ENCODE assay signal across 13 mouse cellular contexts in genomic region chr5:119948399-119948798, GRCm38 (mm10).
A peak's percentile ranks its signal among the peaks of the same experiment; 100 is the strongest.
DNase-seq lines count a peak whose midpoint lies in the region; ATAC-seq and TF ChIP-seq lines count a peak whose summit lies in the region.
"Had no signal": no experiment of that assay in that cellular context is flagged by ENCODE, and none has a peak within 500 bp of the region (broad histone marks: within the 10 kb centered on the region; RNA-seq: fewer than 3 reads in every experiment).

No protein-coding gene starts in this region.

- no peak for ATAC-seq in embryonic facial prominence, embryonic 11.5 days (replicated peaks; ENCODE audit: insufficient number of reproducible peaks, low FRiP score, low TSS enrichment, low read depth)
- ATAC-seq in forebrain, embryonic 15.5 days (replicated peaks): peak; percentile 66; the same call in 1 of the 2 replicates
- no peak for ATAC-seq in midbrain, embryonic 14.5 days (ENCODE audit: low FRiP score, low TSS enrichment)
- no peak for ATAC-seq in monocyte, adult 5-6 weeks (replicated peaks; ENCODE audit: insufficient number of reproducible peaks, low FRiP score, low TSS enrichment, poor library complexity, severe bottlenecking)

- no peaks in the 10 kb centered on the region for H3K9me3 ChIP-seq in embryonic facial prominence, embryonic 11.5 days (replicated peaks; ENCODE audit: control insufficient read depth, low read length)
- no peaks in the 10 kb centered on the region for H3K9me3 ChIP-seq in embryonic facial prominence, embryonic 10.5 days
- H3K9me3 ChIP-seq in CH12.LX (replicated peaks; ENCODE audit: low read length): peaks cover 73% of the 10 kb centered on the region
- no peaks in the 10 kb centered on the region for H3K9me3 ChIP-seq in forebrain, embryonic 15.5 days
- H3K9me3 ChIP-seq in midbrain, embryonic 14.5 days (ENCODE audit: control insufficient read depth, low read length): no peaks in the 10 kb centered on the region
- H3K9me3 ChIP-seq: liver, embryonic 13.5 days had no signal

- TF ChIP-seq EP300 in CH12.LX (IDR thresholded peaks at IDR 0.05; ENCODE audit: low read length): no peak

- H3K36me3 ChIP-seq in embryonic facial prominence, embryonic 11.5 days (replicated peaks; ENCODE audit: control insufficient read depth, insufficient read depth, low read depth, low read length): no peaks in the 10 kb centered on the region
- no peaks in the 10 kb centered on the region for H3K36me3 ChIP-seq in embryonic facial prominence, embryonic 10.5 days (replicated peaks)
- no peaks in the 10 kb centered on the region for H3K36me3 ChIP-seq in CH12.LX (replicated peaks in 1 of 2; ENCODE audit: control insufficient read depth in 1 of 2, insufficient read depth in 1 of 2, low read length in 1 of 2)
- no peaks in the 10 kb centered on the region for H3K36me3 ChIP-seq in forebrain, embryonic 15.5 days
- H3K36me3 ChIP-seq in midbrain, embryonic 14.5 days (ENCODE audit: control insufficient read depth, insufficient read depth, low read length): no peaks in the 10 kb centered on the region
- H3K36me3 ChIP-seq: liver, embryonic 13.5 days had no signal

- no peaks in the 10 kb centered on the region for H3K4me1 ChIP-seq in embryonic facial prominence, embryonic 11.5 days (ENCODE audit: control insufficient read depth, insufficient read depth, low read length)
- peaks cover 7% of the 10 kb centered on the region; the same call in 1 of the 2 replicates for H3K4me1 ChIP-seq in embryonic facial prominence, embryonic 10.5 days
- H3K4me1 ChIP-seq in CH12.LX (ENCODE audit: control insufficient read depth in 1 of 2, insufficient read depth in 2 of 2): no peaks in the 10 kb centered on the region
- 0 out of 2 replicates have a peak, but pooled peaks cover 7% of the 10 kb centered on the region for H3K4me1 ChIP-seq in forebrain, embryonic 15.5 days
- no peaks in the 10 kb centered on the region for H3K4me1 ChIP-seq in midbrain, embryonic 14.5 days (ENCODE audit: control insufficient read depth, insufficient read depth, low read length)
- H3K4me1 ChIP-seq: liver, embryonic 13.5 days had no signal

- peak; percentile 26 for DNase-seq in embryonic facial prominence, embryonic 11.5 days (ENCODE audit: low spot score)
- DNase-seq in embryonic facial prominence, embryonic 10.5 days (ENCODE audit: low spot score): no peak
- no peak for DNase-seq in CH12.LX (ENCODE audit: extremely low read depth)
- DNase-seq in midbrain, embryonic 14.5 days: peak; percentile 73
- DNase-seq in right cerebral cortex, adult 18-20 months: no peak
- DNase-seq in kidney, adult 9 months: no peak
- DNase-seq: adrenal gland, adult 8-10 months; cerebellum, postnatal 25 days; heart, postnatal 14 days; liver, embryonic 13.5 days had no signal

- no peak for TF ChIP-seq RAD21 in CH12.LX (IDR thresholded peaks at IDR 0.05; ENCODE audit: low read depth, low read length)

- dilution Hi-C loops in CH12.LX (cut with MboI; ENCODE audit: extremely low pct_ligation_motif_present, extremely low pct_unique_long_range_greater_than_20kb, low sequenced_read_pairs): no loop called here

- TF ChIP-seq POLR2A in CH12.LX (IDR thresholded peaks at IDR 0.05; ENCODE audit: low read depth, low read length): no peak

- no peak for TF ChIP-seq CTCF in CH12.LX (conservative IDR thresholded peaks at IDR 0.05 in 1 of 2, IDR thresholded peaks at IDR 0.05 in 1 of 2; ENCODE audit: low read depth in 2 of 2, low read length in 2 of 2)

- no peak overlapping the region for H3K4me3 ChIP-seq in embryonic facial prominence, embryonic 11.5 days (ENCODE audit: low read depth, low read length)
- H3K4me3 ChIP-seq in embryonic facial prominence, embryonic 10.5 days: no peak overlapping the region
- no peak overlapping the region for H3K4me3 ChIP-seq in CH12.LX (replicated peaks in 1 of 3; ENCODE audit: low read depth in 2 of 3, low read length in 2 of 3, poor library complexity in 1 of 3)
- H3K4me3 ChIP-seq in forebrain, embryonic 15.5 days: no peak overlapping the region
- no peak overlapping the region for H3K4me3 ChIP-seq in midbrain, embryonic 14.5 days (replicated peaks; ENCODE audit: low read depth, low read length)
- H3K4me3 ChIP-seq: liver, embryonic 13.5 days had no signal

- WGBS in embryonic facial prominence, embryonic 11.5 days: 82% methylated on average over 4 of the region's 4 CpGs
- WGBS in embryonic facial prominence, embryonic 10.5 days: 83% methylated on average over 4 of the region's 4 CpGs
- 73% methylated on average over 4 of the region's 4 CpGs for whole genome bisulfite sequencing in forebrain, embryonic 15.5 days
- 82% methylated on average over 4 of the region's 4 CpGs for WGBS in midbrain, embryonic 14.5 days

- no peak overlapping the region for H3K27ac ChIP-seq in embryonic facial prominence, embryonic 11.5 days (replicated peaks; ENCODE audit: low read depth, low read length)
- H3K27ac ChIP-seq in embryonic facial prominence, embryonic 10.5 days (replicated peaks): no peak overlapping the region
- H3K27ac ChIP-seq in CH12.LX (ENCODE audit: insufficient read depth, low read depth): no peak overlapping the region
- H3K27ac ChIP-seq in forebrain, embryonic 15.5 days (replicated peaks): no peak overlapping the region
- H3K27ac ChIP-seq in midbrain, embryonic 14.5 days (replicated peaks; ENCODE audit: low read depth, low read length): no peak overlapping the region
- H3K27ac ChIP-seq: liver, embryonic 13.5 days; macrophage had no signal

- no peaks in the 10 kb centered on the region for H3K27me3 ChIP-seq in embryonic facial prominence, embryonic 11.5 days (ENCODE audit: control insufficient read depth, insufficient read depth, low read length)
- H3K27me3 ChIP-seq in embryonic facial prominence, embryonic 10.5 days (replicated peaks; ENCODE audit: low read depth, poor library complexity, severe bottlenecking): no peaks in the 10 kb centered on the region
- H3K27me3 ChIP-seq in CH12.LX (replicated peaks): no peaks in the 10 kb centered on the region
- H3K27me3 ChIP-seq in forebrain, embryonic 15.5 days: no peaks in the 10 kb centered on the region
- no peaks in the 10 kb centered on the region for H3K27me3 ChIP-seq in midbrain, embryonic 14.5 days (ENCODE audit: control insufficient read depth, insufficient read depth, low read length)
- H3K27me3 ChIP-seq: liver, embryonic 13.5 days had no signal

- in situ Hi-C loops in CH12.LX (cut with MboI; ENCODE audit: low pct_ligation_motif_present, low pct_unique_long_range_greater_than_20kb, low sequenced_read_pairs): no loop called here

- no peak overlapping the region for H3K9ac ChIP-seq in embryonic facial prominence, embryonic 11.5 days (replicated peaks; ENCODE audit: low read length)
- no peak overlapping the region for H3K9ac ChIP-seq in CH12.LX (ENCODE audit: insufficient read depth, low read depth)
- H3K9ac ChIP-seq in forebrain, embryonic 15.5 days (replicated peaks): no peak overlapping the region
- H3K9ac ChIP-seq in midbrain, embryonic 14.5 days (replicated peaks; ENCODE audit: low read length): no peak overlapping the region
- H3K9ac ChIP-seq: liver, embryonic 13.5 days had no signal

- H3K4me2 ChIP-seq in embryonic facial prominence, embryonic 11.5 days (ENCODE audit: low read depth, low read length): no peak overlapping the region
- H3K4me2 ChIP-seq in CH12.LX (ENCODE audit: insufficient read depth, low read depth, poor library complexity, severe bottlenecking): no peak overlapping the region
- no peak overlapping the region for H3K4me2 ChIP-seq in forebrain, embryonic 15.5 days (replicated peaks)
- H3K4me2 ChIP-seq in midbrain, embryonic 14.5 days (ENCODE audit: low read length): no peak overlapping the region
- H3K4me2 ChIP-seq: liver, embryonic 13.5 days had no signal

- H3K79me2 ChIP-seq in CH12.LX (replicated peaks; ENCODE audit: control insufficient read depth, extremely low read depth, insufficient read depth, poor library complexity, severe bottlenecking): no peaks in the 10 kb centered on the region

TF ChIP-seq in CH12.LX, 34 proteins besides CTCF, POLR2A, EP300 and RAD21:
- TF ChIP-seq SMC3 (IDR thresholded peaks at IDR 0.05; ENCODE audit: low read depth, low read length) (no peak), ZKSCAN1 (IDR thresholded peaks at IDR 0.05; ENCODE audit: borderline replicate concordance, low read depth, low read length) (no peak), MYC (IDR thresholded peaks at IDR 0.05; ENCODE audit: low read depth, low read length) (no peak), USF2 (conservative IDR thresholded peaks at IDR 0.05; ENCODE audit: low read depth, low read length) (0 out of 2 replicates have a peak, but pooled peaks have one; percentile 12)

Comparison
In these comparisons a context has a peak if more than half of its experiments do, and no peak if none do; other contexts are left out.
1. DNase-seq: peak in embryonic facial prominence, embryonic 11.5 days (single experiment) and midbrain, embryonic 14.5 days (single experiment); none in embryonic facial prominence, embryonic 10.5 days (single experiment), CH12.LX (single experiment), right cerebral cortex, adult 18-20 months (single experiment) and kidney, adult 9 months (single experiment).